Mouse (Mus musculus): Measurements from ENCODE around the gene Gm28038. TPM values are rescaled to one million over a fixed set of nuclear protein-coding genes. Genes with fewer than 3 reads are reported as not detected.

The Gm28038 gene
- not detected for total RNA-seq (2023)

DNA sequence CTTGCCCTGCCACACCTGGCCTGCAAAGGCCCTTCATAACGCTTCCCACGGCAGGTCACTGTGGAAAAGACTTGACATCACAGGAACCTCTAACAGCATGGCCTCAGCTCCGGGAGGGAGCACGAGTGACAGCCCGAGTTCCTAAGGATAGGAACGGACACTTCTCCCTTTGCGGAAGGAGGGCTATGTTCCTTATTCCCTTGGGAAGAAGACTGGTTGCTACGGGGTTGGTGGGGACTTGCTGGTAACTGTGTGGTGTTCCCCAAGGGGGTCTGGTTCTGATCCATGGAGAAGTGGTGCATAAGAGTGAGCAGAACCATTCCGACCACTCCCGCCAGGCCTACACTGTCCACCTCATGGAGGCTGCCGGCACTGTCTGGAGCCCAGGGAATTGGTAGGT is at the start of gene Gm28038:
TSS of gene Gm28038 (plus strand) at position 301 of the 400 bp plus-strand sequence.

DNA sequence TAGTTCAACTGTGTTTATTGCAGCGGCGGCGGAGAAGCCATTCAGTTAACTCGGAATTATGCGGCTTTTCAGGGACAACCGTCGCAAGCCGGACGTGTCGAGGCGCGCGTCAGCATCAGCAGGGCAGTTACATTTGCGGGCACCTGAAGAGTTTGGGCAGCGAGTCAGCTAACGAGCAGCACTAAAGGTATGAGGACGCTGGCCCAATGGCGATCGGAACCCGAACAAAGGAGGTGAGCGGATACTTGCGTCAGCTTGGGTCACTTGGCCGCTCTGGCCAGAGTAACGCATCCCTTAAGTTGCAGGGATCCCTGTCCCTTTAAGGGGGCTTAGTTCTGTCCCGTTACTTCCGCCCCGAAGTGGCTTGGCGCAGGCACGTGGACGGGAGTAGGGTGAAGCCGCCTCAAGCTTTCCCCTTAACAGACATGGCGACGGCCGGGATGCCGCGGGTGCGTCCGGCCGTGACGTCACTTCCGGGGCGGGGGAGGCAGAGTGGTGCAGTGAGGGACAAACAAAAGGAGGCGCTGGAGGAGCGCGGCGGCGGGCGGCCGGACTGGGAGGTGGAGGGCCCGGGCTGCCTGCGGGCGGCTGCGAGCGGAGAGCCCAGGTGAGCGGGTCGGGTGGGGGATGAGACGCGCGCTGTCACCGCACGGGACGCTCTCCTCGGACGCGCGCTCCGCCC is 43.5 kb upstream of the Gm28038 start, which contains the start of gene Lrrc8a:
TSS of gene Lrrc8a (plus strand) at position 517 of the 682 bp plus-strand sequence.

GRCm38 (mm10) chr2:30240267-30240666 is 40.6 kb upstream of the Gm28038 start, which contains the start of gene Gm28035:
TSS of gene Gm28035 (plus strand) at chr2:30240567.

GRCm38 (mm10) chr2:30265767-30266253 is 15.0 kb upstream of the Gm28038 start, which contains the start of gene Phyhd1:
TSS of gene Phyhd1 (plus strand) at chr2:30266203.

GRCm38 (mm10) chr2:30286192-30287026 is 5.6 kb downstream of the Gm28038 start, which contains the start of the genes Dolk and Nup188:
TSS of gene Dolk (minus strand) at chr2:30286334.
TSS of gene Nup188 (plus strand) at chr2:30286397.

Other genes with a start within 250 kb of the Gm28038 start
- 1 to 10 TPM; 1.0 to 2.2 TPM for gene Wdr34, start 232.2 kb upstream of the Gm28038 start, total RNA-seq (2023)
- 100 to 1,000 TPM; 252 to 272 TPM for gene Set, start 223.7 kb upstream of the Gm28038 start, total RNA-seq (2023)
- 1 to 10 TPM; 1.2 to 5.1 TPM for gene Pkn3, start 203.4 kb upstream of the Gm28038 start, total RNA-seq (2023)
- 10 to 100 TPM; 16.4 to 17.2 TPM for gene Zdhhc12, start 187.4 kb upstream of the Gm28038 start, total RNA-seq (2023)
- 10 to 100 TPM; 75.0 to 80.9 TPM for gene Zer1, start 156.5 kb upstream of the Gm28038 start, total RNA-seq (2023)
- 10 to 100 TPM; 43.0 to 54.7 TPM for gene Tbc1d13, start 147.3 kb upstream of the Gm28038 start, total RNA-seq (2023)
- gene Endog, start 109.5 kb upstream of the Gm28038 start, total RNA-seq (2023): 10 to 100 TPM; 15.3 to 16.6 TPM
- 10 to 100 TPM; 24.1 to 24.5 TPM for gene Spout1, start 102.6 kb upstream of the Gm28038 start, total RNA-seq (2023)
- gene Kyat1, start 75.2 kb upstream of the Gm28038 start, total RNA-seq (2023): 10 to 100 TPM; 12.4 to 15.4 TPM
- 10 to 100 TPM; 60.4 to 62.7 TPM for gene Lrrc8a, start 43.3 kb upstream of the Gm28038 start, total RNA-seq (2023)
- 1 to 10 TPM; 7.0 to 8.3 TPM for gene Gm28035, start 40.5 kb upstream of the Gm28038 start, total RNA-seq (2023)
- gene Phyhd1, start 14.8 kb upstream of the Gm28038 start, total RNA-seq (2023): 10 to 100 TPM; 18.3 to 26.2 TPM
- gene Dolk, start 5.3 kb downstream of the Gm28038 start, total RNA-seq (2023): 10 to 100 TPM in 1 of 2 experiments, 1 to 10 TPM in 1; 8.5 to 12.3 TPM
- 10 to 100 TPM; 56.2 to 60.7 TPM for gene Nup188, start 5.4 kb downstream of the Gm28038 start, total RNA-seq (2023)
- 10 to 100 TPM; 96.1 to 96.7 TPM for gene Sh3glb2, start 78.3 kb downstream of the Gm28038 start, total RNA-seq (2023)
- gene Miga2, start 83.2 kb downstream of the Gm28038 start, total RNA-seq (2023): 10 to 100 TPM; 18.8 to 21.7 TPM
- gene Dolpp1, start 111.2 kb downstream of the Gm28038 start, total RNA-seq (2023): 10 to 100 TPM; 24.6 to 28.9 TPM
- gene Crat, start 134.8 kb downstream of the Gm28038 start, total RNA-seq (2023): 10 to 100 TPM in 1 of 2 experiments, 1 to 10 TPM in 1; 7.9 to 14.1 TPM
- gene Ptpa, start 135.0 kb downstream of the Gm28038 start, total RNA-seq (2023): 100 to 1,000 TPM in 1 of 2 experiments, 10 to 100 TPM in 1; 95.0 to 104 TPM
- gene Ier5l, start 193.2 kb downstream of the Gm28038 start, total RNA-seq (2023): under 1 TPM; 0.20 to 0.36 TPM

All from T-cell, adult 66 days (primary cell).